Mouse (Mus musculus) forebrain, postnatal 0 days (tissue): ENCODE data around the gene Upk3bl. TPM values are rescaled to one million over a fixed set of nuclear protein-coding genes. Genes with fewer than 3 reads are reported as not detected.

ENCODE experiments used
- ATAC-seq: fragments of 200-750 bp; cut with Nextera tagmentation; 2 replicates; pipeline ENCODE4 v1.8.0; 2017; ENCODE audit warnings: mild to moderate bottlenecking, moderate library complexity
- DNase-seq: peaks from one replicate; pipeline ENCODE4 v3.0.0-alpha.2; 2015
- H3K27ac ChIP-seq: fragments of 300-500 bp; sonication (generic); 2 replicates; pipeline ENCODE4 v1.5.1; 2014; ENCODE audit warnings: low read depth, mild to moderate bottlenecking, antibody characterized with exemption, low read length, moderate library complexity, mixed read lengths
- H3K27me3 ChIP-seq: fragments of 300-500 bp; sonication (generic); 2 replicates; pipeline ENCODE4 v1.6.1; 2014; ENCODE audit warnings: mild to moderate bottlenecking, low read length, mixed read lengths; ENCODE audit not compliant: insufficient read depth
- H3K36me3 ChIP-seq: fragments of 300-500 bp; sonication (generic); 2 replicates; pipeline ENCODE4 v1.6.1; 2014; ENCODE audit warnings: mild to moderate bottlenecking, moderate library complexity; ENCODE audit not compliant: insufficient read depth
- H3K4me1 ChIP-seq: fragments of 300-500 bp; sonication (generic); 2 replicates; pipeline ENCODE4 v1.6.1; 2014; ENCODE audit warnings: antibody characterized with exemption; ENCODE audit not compliant: insufficient read depth
- H3K4me2 ChIP-seq: fragments of 300-500 bp; sonication (generic); 2 replicates; pipeline ENCODE4 v1.6.1; 2014; ENCODE audit warnings: low read depth, mild to moderate bottlenecking, moderate library complexity
- H3K4me3 ChIP-seq: fragments of 300-500 bp; sonication (generic); 2 replicates; pipeline ENCODE4 v1.5.1; 2014; ENCODE audit warnings: low read depth, low read length, mixed read lengths
- H3K9ac ChIP-seq: fragments of 300-500 bp; sonication (generic); 2 replicates; pipeline ENCODE4 v1.6.1; 2014; ENCODE audit warnings: mild to moderate bottlenecking
- H3K9me3 ChIP-seq: fragments of 300-500 bp; sonication (generic); 2 replicates; pipeline ENCODE4 v1.6.1; 2016; ENCODE audit warnings: low read length
- CTCF ChIP-seq: sonication (generic); IDR thresholded peaks from 2 replicates; pipeline ENCODE4 v1.5.1; 2016; ENCODE audit warnings: antibody characterized with exemption, control low read depth, low read depth
- WGBS: fragments of 180-500 bp; shearing (Covaris S2); extraction: QIAGEN DNeasy Blood & Tissue Kit; methylation state at CpG from one replicate; pipeline ENCODE4 v1.1.7; 2014; 5-methylcytosine and 5-hydroxymethylcytosine counted together
- polyA plus RNA-seq: library from polyadenylated mRNA; unstranded; fragments of >200 nt; fragmentation: Nextera tagmentation; extraction: Ambion mirVana; gene quantifications from 2 replicates; pipeline ENCODE4 v1.2.1, GENCODE M21; 2015
- total RNA-seq: library from RNA; depleted of rRNA; stranded (reverse); fragments of >200 nt; gene quantifications from 2 replicates; pipeline ENCODE4 v1.2.3, GENCODE M21; 2014

Gene Upk3bl
- total and polyA plus RNA-seq, 2 experiments from 2014 or later, result not detected

GRCm38 (mm10) chr5:136076284-136076683, 22.0 kb downstream of the Upk3bl start:
- 0 out of 2 replicates have a peak, but pooled peaks cover 5% of the 10 kb centered on the region for H3K4me1 ChIP-seq
- ATAC-seq (peak; percentile 34; the same call in 1 of the 2 replicates), DNase-seq (peak; percentile 49)
- TF ChIP-seq CTCF, result no peak
- 28% methylated on average over 7 of the region's 7 CpGs for WGBS
- H3K9me3 ChIP-seq, result no peaks in the 10 kb centered on the region
- no peak overlapping the region for H3K4me2 ChIP-seq
- H3K27me3 ChIP-seq, result no peaks in the 10 kb centered on the region; the same call in 1 of the 2 replicates
- H3K36me3 ChIP-seq, result no peaks in the 10 kb centered on the region
- peak overlapping the region; percentile 40; the same call in 1 of the 2 replicates for H3K27ac ChIP-seq
- H3K4me3 ChIP-seq, result no peak overlapping the region
- no peak overlapping the region for H3K9ac ChIP-seq

- H3K4me3 ChIP-seq, result no peak overlapping the region
- no peak for TF ChIP-seq CTCF
- DNase-seq (no peak), ATAC-seq (no peak)
- no peaks in the 10 kb centered on the region for H3K36me3 ChIP-seq
- no peak overlapping the region for H3K9ac ChIP-seq
- H3K27me3 ChIP-seq, result no peaks in the 10 kb centered on the region; the same call in 1 of the 2 replicates
- H3K4me2 ChIP-seq, result no peak overlapping the region
- 0 out of 2 replicates have a peak, but pooled peaks cover 5% of the 10 kb centered on the region for H3K4me1 ChIP-seq
- no peak overlapping the region for H3K27ac ChIP-seq
- H3K9me3 ChIP-seq, result no peaks in the 10 kb centered on the region
- WGBS, result 67% methylated on average over 9 of the region's 9 CpGs
Measured at GRCm38 (mm10) chr5:136077001-136077550, 22.8 kb downstream of the Upk3bl start.

- Histone ChIP-seq H3K4me2 (no peak overlapping the region), H3K27me3 (no peaks in the 10 kb centered on the region), H3K9me3 (no peaks in the 10 kb centered on the region), H3K4me3 (no peak overlapping the region), H3K9ac (no peak overlapping the region), H3K4me1 (0 out of 2 replicates have a peak, but pooled peaks cover 5% of the 10 kb centered on the region), H3K36me3 (no peaks in the 10 kb centered on the region), H3K27ac (no peak overlapping the region)
- 96% methylated on average over 5 of the region's 5 CpGs for WGBS
- ATAC-seq (no peak), DNase-seq (no peak)
- no peak for TF ChIP-seq CTCF
Measured at GRCm38 (mm10) chr5:136078136-136078535, 23.8 kb downstream of the Upk3bl start.

GRCm38 (mm10) chr5:136082345-136082744, 28.1 kb downstream of the Upk3bl start:
- Histone ChIP-seq H3K4me3 (no peak overlapping the region), H3K9ac (no peak overlapping the region), H3K9me3 (no peaks in the 10 kb centered on the region), H3K27ac (no peak overlapping the region), H3K4me2 (no peak overlapping the region), H3K27me3 (0 out of 2 replicates have a peak, but pooled peaks cover 11% of the 10 kb centered on the region), H3K4me1 (peaks cover 3% of the 10 kb centered on the region; the same call in 1 of the 2 replicates), H3K36me3 (no peaks in the 10 kb centered on the region)
- 75% methylated on average over 4 of the region's 4 CpGs for WGBS
- TF ChIP-seq CTCF, result peak; percentile 42
- DNase-seq (no peak), ATAC-seq (no peak)

- Histone ChIP-seq H3K9me3 (no peaks in the 10 kb centered on the region), H3K27ac (no peak within 1 kb of the TSS), H3K27me3 (0 out of 2 replicates have a peak, but pooled peaks cover 11% of the 10 kb centered on the region), H3K4me2 (peak within 1 kb of the TSS; percentile 98), H3K4me1 (peaks cover 3% of the 10 kb centered on the region; the same call in 1 of the 2 replicates), H3K4me3 (peak within 1 kb of the TSS; percentile 58), H3K36me3 (no peaks in the 10 kb centered on the region), H3K9ac (peak within 1 kb of the TSS; percentile 57)
- under 1% methylated on average over 21 of the region's 28 CpGs for WGBS
- ATAC-seq (peak; percentile 99), DNase-seq (peak; percentile 96)
- TF ChIP-seq CTCF, result no peak
Measured at GRCm38 (mm10) chr5:136083669-136084107, 29.4 kb downstream of the Upk3bl start, which contains the start of gene Rasa4. Rasa4 (plus strand) TSS chr5:136083916.

GRCm38 (mm10) chr5:136084144-136084881, 30.0 kb downstream of the Upk3bl start:
- Histone ChIP-seq H3K27ac (no peak overlapping the region), H3K27me3 (0 out of 2 replicates have a peak, but pooled peaks cover 11% of the 10 kb centered on the region), H3K4me1 (peaks cover 3% of the 10 kb centered on the region; the same call in 1 of the 2 replicates), H3K36me3 (no peaks in the 10 kb centered on the region), H3K4me2 (peak overlapping the region; percentile 98), H3K9me3 (no peaks in the 10 kb centered on the region), H3K4me3 (peak overlapping the region; percentile 58), H3K9ac (peak overlapping the region; percentile 57)
- DNase-seq (no peak), ATAC-seq (no peak; the same call in 1 of the 2 replicates)
- WGBS, result 6% methylated on average over 23 of the region's 23 CpGs
- TF ChIP-seq CTCF, result no peak
